Mouse (Mus musculus): Measurements from ENCODE around the gene Kcnn4.

- TF ChIP-seq POLR2A (IDR thresholded peaks at IDR 0.05; ENCODE audit: low read depth, low read length): no peak
- TF ChIP-seq CTCF (IDR thresholded peaks at IDR 0.05; ENCODE audit: extremely low read depth, insufficient read depth, insufficient read length, insufficient replicate concordance): no peak
These were observed 31.8 kb upstream of the Kcnn4 start for GRCm38 (mm10) chr7:24338241-24338640.
